Mouse (Mus musculus) bone marrow, adult 2 months (tissue): ENCODE data around the gene Exoc4. TPM values are rescaled to one million over a fixed set of nuclear protein-coding genes. Genes with fewer than 3 reads are reported as not detected.
A peak's percentile ranks its signal among the peaks of the same experiment; 100 is the strongest.

Experiments
- H3K27ac ChIP-seq: fragments of 200-500 bp; 2 replicates; pipeline ENCODE4 v1.5.1; 2012; ENCODE audit warnings: low read depth, mild to moderate bottlenecking, control low read depth, inconsistent platforms, low read length; ENCODE audit not compliant: control insufficient read depth, poor library complexity, insufficient read depth
- H3K4me1 ChIP-seq: fragments of 200-500 bp; 2 replicates; pipeline ENCODE4 v1.6.1; 2011; ENCODE audit warnings: low read length; ENCODE audit not compliant: control insufficient read depth, insufficient read depth
- H3K4me3 ChIP-seq: fragments of 200-500 bp; replicated peaks from 2 replicates; pipeline ENCODE3; 2011; ENCODE audit warnings: mild to moderate bottlenecking, low read depth, low read length, control low read depth; ENCODE audit not compliant: control insufficient read depth
- CTCF ChIP-seq: fragments of 200-500 bp; IDR thresholded peaks from 2 replicates; pipeline ENCODE4 v1.5.1; 2011; ENCODE audit warnings: low read length, control low read depth; ENCODE audit not compliant: control insufficient read depth, insufficient read depth
- POLR2A ChIP-seq: fragments of 200-500 bp; IDR thresholded peaks from 2 replicates; pipeline ENCODE4 v1.6.1; 2011; ENCODE audit warnings: low read depth, mild to moderate bottlenecking, control low read depth, low read length, borderline replicate concordance; ENCODE audit not compliant: control insufficient read depth
- WGBS: fragments of 180-500 bp; shearing (Covaris S2); methylation state at CpG from one replicate; pipeline ENCODE4 v1.1.7; 2018; 5-methylcytosine and 5-hydroxymethylcytosine counted together
- polyA plus RNA-seq: library from polyadenylated mRNA; stranded (reverse); fragments of >200 nt; gene quantifications from 2 replicates; pipeline ENCODE4 v1.2.4, GENCODE M21; 2011; ENCODE audit warnings: low replicate concordance; ENCODE audit not compliant: missing spikeins, insufficient read depth, insufficient read length

Gene Exoc4
- polyA plus RNA-seq, 1 experiment: 13.7 TPM

DNA sequence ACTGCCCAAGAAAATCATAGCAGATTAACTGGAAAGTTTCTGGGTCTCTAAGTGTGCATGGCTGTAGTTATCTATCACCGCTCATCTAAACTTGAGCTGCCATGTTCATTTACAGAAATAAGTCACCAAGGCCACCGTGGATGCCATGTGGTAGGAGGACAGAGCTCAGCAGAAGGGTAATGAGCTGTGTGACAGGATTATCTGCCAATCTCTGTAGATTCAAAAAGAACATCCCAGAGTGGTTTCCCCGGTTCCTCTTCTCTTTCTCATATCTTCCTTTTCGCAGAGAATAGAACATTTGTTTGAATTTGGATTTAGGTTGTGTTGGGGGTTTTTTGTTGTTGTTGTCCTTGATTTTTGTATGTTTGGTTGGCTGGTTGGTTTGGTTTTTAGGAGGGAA is 676.0 kb downstream of the Exoc4 start:
- Histone ChIP-seq H3K4me3 (no peak overlapping the region), H3K27ac (no peak overlapping the region), H3K4me1 (no peaks in the 10 kb centered on the region)
- WGBS: 91% methylated on average over 4 of the region's 4 CpGs
- TF ChIP-seq CTCF (no peak), POLR2A (no peak)

DNA sequence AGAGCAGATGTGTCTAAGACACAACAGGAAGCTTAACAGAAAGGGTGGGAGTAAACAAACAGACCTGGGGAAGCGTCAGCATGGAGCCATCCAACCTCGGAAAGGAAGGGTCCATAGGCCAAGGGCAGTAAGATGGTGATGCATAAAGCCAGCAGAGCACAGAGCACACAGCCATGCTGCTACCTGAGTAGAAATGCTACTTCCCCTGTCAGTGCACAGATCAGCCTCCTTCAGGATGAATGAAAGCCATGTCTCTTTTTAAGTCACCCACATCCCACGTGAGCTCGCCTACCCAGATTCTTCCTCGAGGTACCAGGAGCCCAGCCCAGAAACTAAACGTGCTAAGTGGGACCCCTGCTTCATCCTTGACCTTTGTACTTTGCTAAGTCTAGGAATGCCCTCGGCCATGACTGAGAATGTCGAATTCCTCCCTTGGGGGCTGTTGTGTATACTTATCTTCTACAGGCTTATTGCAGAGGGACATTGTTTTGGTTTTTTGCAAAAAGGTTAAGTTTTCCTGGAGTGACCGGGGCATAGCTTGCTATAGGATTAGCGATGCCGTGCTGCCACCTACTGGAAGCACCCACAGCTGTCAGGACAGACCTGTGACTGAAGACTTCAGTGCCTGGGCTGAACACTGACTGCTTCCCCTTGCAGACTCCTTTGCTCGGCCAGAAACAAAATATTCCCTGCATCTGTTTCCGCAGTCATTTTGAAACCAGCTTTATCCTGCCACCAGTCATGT is 680.6 kb downstream of the Exoc4 start:
- 35% methylated on average over 13 of the region's 13 CpGs for WGBS
- H3K4me3 ChIP-seq: no peak overlapping the region

DNA sequence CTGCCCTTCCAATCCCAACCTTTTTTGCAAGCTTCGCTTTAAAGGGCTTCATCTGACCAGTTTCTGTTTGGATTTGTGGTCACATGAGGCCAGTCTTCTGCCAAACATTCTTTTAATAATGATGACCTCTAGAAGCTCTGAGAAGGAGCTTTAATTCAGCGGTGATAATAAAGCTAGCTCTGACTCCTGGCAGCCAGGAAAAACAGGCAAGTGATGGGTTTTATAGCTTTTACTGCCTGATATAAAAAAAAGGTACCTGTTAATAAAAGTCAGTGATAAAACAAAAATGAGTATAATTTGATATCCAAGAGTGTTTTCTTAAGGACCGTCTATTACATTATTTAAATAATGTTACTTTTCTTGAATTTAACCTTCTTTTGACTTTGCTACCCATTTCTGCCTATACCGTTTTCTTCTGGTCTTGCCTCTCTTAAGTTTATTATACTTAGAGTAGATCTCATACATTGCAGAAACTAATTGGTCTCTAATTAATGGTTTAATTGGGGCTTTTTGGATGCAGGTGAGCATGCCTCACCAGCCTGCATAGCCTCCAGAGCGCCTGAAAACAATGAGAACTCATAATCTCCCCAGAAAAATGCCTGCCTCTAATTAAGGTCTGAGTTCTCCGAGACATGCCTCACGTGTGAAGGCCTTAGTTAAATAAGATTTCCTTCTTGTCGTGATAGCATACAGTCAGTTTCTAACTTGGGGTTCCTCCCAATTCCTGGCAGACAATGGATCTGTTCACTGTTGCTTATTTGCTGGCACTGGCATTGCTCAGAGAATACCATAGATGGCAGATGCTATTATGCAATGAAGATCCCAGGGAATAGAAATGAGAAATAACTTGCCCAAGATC is 681.4 kb downstream of the Exoc4 start:
- WGBS: 83% methylated on average over 8 of the region's 8 CpGs

More for the DNA sequence above, 680.6 kb downstream of the Exoc4 start:
- no peaks in the 10 kb centered on the region for H3K4me1 ChIP-seq
- TF ChIP-seq POLR2A (no peak), CTCF (peak; percentile 78)
- H3K27ac ChIP-seq: no peak overlapping the region

DNA sequence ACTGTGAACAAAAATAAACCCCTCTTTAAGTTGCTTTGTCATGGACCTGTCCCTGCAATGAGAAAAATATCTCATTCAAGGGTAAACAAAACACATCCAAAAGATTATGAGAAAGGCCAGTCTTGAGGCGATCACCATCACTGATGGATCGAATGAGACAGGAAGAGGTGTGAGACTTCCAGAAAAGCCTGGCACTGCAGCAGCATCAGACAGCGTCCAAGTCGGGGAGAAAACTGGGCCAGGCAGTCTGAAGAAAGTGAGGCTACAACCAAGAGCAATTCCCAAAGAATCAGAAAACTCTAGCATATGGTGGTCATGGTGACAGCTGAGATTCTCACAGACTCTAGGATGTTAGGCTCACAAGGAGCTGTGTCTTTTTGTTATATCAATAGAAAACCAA is 689.0 kb downstream of the Exoc4 start:
- Histone ChIP-seq H3K4me3 (no peak overlapping the region), H3K4me1 (no peaks in the 10 kb centered on the region), H3K27ac (no peak overlapping the region)
- TF ChIP-seq CTCF (no peak), POLR2A (no peak)
- 90% methylated on average over 4 of the region's 4 CpGs for WGBS

More for the DNA sequence above, 681.4 kb downstream of the Exoc4 start:
- H3K4me1 ChIP-seq: no peaks in the 10 kb centered on the region
- TF ChIP-seq POLR2A (no peak), CTCF (no peak)
- H3K4me3 ChIP-seq: no peak overlapping the region
- H3K27ac ChIP-seq: no peak overlapping the region

DNA sequence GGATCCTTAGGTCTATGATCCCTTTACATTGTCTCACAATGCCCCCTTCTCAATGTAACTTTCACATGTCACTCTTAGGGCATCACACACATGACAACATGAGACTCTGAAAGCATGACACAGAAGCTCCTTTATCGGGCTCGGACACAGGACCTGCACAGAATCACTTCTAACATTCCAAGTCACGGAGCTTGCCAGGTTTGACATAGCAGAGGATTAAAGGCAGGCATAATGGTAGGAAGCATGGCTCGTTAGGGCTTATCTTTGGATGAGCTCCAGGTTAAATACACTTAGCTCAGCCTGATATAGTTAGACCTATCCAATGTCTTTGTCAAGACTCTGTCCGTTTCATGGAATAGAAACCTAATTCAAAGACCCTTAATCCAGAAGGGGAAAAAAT is 690.3 kb downstream of the Exoc4 start:
- Histone ChIP-seq H3K4me3 (no peak overlapping the region), H3K27ac (no peak overlapping the region), H3K4me1 (no peaks in the 10 kb centered on the region)
- no peak for TF ChIP-seq POLR2A
- TF ChIP-seq CTCF: no peak
- WGBS: 87% methylated on average over 5 of the region's 5 CpGs

DNA sequence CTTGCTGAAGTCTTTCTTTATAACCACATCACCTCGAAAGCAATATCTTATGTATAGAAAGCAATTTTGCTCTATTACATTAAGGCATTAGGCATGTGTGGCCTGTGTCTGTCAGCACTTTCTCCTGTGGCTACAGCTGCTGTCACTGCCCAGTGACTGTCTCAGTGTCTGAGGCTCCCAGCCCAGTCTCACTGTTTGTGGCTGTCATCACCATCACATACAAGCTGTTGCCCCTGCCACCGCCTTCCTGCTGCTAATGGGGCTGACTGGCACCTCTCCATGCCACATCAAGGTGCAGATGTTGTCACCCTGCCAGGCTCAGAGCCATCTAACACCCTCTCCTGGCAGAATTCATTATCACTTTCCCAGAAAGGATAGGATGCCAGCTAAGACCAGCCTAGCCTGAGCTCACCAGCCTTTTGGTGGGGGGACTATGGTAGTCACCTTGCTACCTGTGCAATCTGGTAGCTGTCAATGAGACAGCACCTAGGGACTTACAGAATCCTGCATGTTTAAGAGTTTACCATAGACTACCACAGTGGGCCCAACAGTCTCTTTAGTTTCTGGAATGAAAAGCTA is 698.1 kb downstream of the Exoc4 start:
- Histone ChIP-seq H3K4me1 (no peaks in the 10 kb centered on the region), H3K27ac (no peak overlapping the region), H3K4me3 (no peak overlapping the region)
- TF ChIP-seq CTCF: no peak
- no peak for TF ChIP-seq POLR2A
- 64% methylated on average over 2 of the region's 2 CpGs for WGBS

DNA sequence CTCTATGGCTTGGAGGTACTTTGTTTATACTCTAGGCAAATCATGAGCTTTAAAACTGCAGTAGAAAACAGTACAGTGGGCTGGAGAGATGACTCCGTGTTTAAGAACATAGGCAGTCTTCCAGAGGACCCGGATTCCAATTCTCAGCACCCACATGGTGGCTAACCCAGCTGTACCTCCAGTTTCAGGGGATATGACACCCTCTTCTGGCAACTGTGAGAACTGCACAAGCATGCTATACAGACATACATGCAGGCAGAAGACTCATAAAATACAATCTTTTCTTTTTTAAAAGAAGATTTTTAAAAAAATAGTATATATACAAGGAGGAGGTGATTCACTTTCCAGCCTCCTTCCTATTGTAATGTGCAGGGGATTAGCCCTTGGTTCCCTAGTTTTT is 701.2 kb downstream of the Exoc4 start:
- Histone ChIP-seq H3K4me1 (no peaks in the 10 kb centered on the region), H3K4me3 (no peak overlapping the region), H3K27ac (no peak overlapping the region)
- TF ChIP-seq POLR2A (no peak), CTCF (no peak)
- WGBS: 79% methylated on average over 2 of the region's 2 CpGs

DNA sequence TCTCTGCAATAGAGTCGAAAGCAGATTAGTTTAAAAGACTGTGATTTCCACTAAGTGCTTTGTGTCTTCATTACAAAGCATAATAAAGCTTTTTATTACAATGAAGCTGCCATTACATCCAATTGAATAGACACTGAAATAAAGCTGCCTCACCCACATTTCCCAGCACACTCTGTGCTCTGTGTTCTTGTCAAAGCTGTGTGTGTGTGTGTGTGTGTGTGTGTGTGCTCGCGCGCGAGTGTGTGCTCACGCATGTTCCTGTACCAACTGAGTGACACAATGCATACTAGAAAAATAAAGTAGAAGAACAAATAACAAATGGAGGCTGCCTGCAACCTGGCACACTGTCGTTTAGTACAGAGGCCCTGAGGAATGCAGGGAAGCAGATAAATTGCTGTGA is 706.6 kb downstream of the Exoc4 start:
- WGBS: 88% methylated on average over 7 of the region's 7 CpGs
- no peak overlapping the region for H3K4me3 ChIP-seq
- TF ChIP-seq CTCF: no peak
- no peak for TF ChIP-seq POLR2A
- no peak overlapping the region for H3K27ac ChIP-seq
- H3K4me1 ChIP-seq: no peaks in the 10 kb centered on the region
